Mouse (Mus musculus) adrenal gland, adult 2 months (tissue): ENCODE data around the gene Fstl4. TPM values are rescaled to one million over a fixed set of nuclear protein-coding genes. Genes with fewer than 3 reads are reported as not detected.
"Not testable (repeated sequence)": the region's sequence is repeated elsewhere in the genome, so short reads cannot be mapped to it uniquely, and the experiment has no call there.

ENCODE experiments used
- DNase-seq: peaks from one replicate; pipeline ENCODE4 v3.0.0; 2021
- polyA plus RNA-seq: library from polyadenylated mRNA; depleted of rRNA; stranded (reverse); fragments of >200 nt; gene quantifications from 2 replicates; pipeline ENCODE4 v1.2.3, GENCODE M21; 2012
- total RNA-seq, 2 experiments: library from RNA; stranded (reverse); gene quantifications; 2 replicates each; pipeline ENCODE4 v1.2.3; 2021

The Fstl4 gene
- total and polyA plus RNA-seq, 3 experiments = 0.61 to 1.1 (median 0.79) TPM

DNA sequence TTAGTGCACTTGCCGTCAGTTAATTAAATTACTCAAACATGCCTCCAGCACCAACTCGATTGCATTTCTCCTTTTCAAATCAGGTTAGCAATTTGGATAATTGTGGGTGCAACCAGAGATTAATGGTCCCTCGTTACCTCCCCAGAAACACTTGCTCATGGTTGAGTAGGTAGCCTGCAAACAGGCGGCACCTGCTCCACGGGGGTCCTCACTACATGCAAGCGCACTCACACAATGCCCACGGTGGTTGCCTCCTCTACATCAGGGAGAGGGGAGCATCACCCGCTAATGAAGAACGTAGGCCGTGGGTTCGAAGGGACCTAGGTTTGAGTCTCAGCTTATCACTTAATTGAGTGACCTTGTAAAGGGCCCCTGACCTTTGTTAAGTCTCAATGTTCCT is 371.9 kb downstream of the Fstl4 start:
- no peak for DNase-seq

DNA sequence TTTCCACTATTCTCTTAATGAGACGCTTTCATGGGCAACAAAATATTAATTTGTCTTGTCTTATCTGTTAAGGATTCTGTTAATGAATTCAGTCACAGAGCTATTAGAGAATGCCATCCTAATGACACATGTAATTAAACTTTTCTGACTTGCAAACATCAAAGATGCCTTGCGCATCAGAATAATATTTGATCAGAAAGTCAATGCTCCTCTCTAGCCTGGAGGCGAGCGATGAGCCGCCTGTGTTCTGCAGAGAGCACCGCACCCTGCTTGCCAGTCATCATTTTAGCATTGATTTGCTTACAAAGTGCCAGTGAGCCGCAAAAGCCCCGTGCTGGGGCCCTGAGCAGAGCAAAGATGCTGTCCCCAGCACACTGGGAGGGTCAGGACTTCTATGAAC is 372.9 kb downstream of the Fstl4 start:
- DNase-seq = no peak

DNA sequence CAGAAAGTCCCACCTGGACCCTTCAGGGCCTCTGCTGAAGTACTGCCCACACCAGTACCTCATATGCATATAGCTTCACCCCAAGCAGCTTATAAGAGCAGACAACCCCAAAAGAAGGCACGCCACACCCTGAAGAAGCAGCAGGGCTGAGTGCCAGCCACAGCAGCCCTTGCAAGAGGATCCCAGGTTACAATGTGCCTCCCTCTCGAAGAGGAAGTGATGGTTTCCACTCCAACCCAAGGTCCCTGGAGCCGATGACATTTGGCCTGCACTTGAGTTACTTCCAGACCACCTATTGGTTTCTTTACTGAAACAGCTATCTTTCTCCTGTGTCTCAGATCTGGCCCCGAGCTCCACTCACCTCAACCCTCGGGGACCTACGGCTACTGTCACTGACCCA is 373.8 kb downstream of the Fstl4 start:
- DNase-seq = no peak

DNA sequence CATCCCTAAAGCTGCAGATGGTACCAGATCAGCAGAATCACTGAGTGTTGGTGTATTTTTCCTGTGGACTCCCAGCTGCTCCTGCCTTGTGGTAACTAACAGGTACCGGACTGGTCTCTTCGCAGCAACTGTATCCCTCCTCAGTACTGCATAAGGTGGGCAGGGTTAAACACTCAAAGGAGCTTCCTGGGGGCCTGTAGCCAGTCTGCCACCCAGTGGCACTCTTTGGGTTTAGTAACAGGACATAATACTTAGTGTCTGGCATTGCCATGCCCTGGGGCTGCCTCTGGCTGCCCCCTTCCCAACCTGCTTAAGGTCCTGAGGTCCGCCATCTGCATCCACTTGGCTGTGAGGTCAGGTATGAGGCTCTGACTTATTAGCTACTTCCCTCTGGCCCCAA is 375.2 kb downstream of the Fstl4 start:
- no peak for DNase-seq

DNA sequence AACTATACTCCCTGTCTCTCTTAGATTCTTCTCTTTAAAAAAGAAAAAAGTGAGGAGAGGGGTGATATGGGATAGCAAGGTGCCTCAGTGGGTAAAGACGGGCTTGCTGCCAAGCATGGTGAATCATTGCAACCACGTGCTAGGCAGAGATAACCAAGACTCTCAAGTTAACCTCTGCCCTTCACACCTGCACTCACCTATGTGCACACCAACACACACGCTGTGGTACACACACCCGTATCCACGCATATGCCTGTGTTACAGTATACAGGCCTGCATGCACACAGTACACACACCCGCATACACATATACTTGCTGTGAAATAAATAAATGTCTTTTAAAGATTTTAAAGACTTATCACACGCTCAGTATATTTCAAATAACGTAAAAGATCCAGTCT is 375.8 kb downstream of the Fstl4 start:
- DNase-seq = no peak

DNA sequence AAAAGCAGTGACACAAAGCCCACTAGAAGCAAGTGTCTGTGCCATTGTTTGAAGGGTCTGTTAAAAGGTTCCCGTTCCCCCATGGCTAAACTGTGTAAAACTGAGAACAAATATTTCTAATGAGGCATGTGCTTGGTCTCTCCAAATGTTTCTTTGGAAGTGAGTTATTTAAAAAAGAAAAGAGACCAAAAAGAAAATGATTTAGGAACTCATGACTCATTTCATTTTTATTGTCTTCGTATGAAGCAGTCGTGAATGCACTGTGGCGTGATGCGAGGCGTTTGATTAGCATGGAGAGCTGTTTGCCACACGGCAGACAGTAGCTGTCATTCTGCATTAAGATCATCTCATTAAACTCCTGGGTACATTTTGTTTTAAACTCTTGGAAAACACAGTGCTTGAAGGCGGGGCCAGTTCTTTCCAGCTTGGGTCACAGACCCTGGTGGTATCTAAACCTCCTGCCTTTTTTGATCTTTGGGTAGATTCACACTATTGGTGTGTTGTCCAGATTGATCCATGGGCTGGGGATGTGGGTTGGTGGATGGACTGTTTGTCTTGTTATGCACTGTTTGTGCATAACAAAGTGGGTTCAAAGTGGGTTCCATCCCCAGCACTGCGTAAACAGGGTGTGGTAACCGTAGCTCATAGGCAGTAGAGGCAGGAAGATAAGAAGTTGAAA is 376.4 kb downstream of the Fstl4 start:
- DNase-seq = no peak

DNA sequence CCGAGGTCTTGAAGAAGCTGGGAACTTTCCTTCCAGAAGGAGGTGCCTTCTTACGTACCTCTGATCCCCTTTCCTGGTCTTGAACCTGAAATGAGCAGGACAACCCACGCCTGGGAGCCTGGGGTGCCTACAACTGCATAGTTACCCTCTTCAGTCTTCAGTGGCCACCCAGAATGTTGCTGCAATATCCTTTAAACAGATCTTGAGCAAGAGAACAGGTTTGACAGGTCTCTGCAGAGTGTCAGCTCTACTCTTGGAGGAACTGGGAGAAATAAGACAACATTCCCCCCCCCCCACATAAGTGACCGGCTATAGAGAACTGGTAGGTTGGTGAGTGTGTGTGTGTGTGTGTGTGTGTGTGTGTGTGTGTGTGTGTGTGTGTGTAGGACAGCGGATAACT is 379.1 kb downstream of the Fstl4 start:
- no peak for DNase-seq

DNA sequence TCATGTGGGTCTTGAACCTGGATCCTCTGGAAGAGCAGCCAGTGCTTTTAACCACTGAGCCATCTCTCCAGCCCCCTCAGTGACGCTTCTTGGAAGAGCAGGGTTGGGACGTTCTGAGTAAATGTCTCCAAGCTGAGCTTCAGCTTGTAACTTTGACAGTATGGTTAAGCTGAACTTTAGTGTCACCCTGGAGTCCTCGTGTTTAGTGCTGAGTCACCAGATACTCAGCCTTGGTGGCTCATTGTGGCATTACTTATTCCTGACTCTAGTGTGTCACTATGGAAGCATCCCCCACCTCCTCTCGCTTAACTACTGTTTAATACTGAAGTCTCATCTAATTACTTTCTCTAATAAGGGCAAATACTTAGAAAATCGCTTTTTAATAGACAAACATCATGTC is 380.1 kb downstream of the Fstl4 start:
- peak; percentile 68 for DNase-seq

DNA sequence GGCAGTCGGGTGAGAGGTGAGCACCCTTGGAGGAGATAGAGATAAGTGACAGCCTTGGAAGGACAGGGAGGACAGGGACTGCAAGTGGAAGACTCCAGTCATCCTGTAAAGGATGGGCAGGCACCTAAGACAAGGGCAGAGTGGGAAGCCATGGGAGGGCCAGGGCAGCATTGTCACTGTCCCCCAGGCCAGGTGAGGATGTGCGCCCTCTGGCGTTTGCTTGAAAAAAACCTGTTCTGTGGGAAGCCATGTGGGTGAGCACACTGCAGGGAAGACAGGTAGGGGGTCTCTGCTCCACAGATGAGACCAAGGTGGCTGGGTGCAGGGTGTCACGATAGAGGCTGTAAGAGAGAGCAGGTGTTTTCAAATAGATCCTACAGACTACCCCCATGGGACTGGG is 381.9 kb downstream of the Fstl4 start:
- DNase-seq = peak; percentile 40

DNA sequence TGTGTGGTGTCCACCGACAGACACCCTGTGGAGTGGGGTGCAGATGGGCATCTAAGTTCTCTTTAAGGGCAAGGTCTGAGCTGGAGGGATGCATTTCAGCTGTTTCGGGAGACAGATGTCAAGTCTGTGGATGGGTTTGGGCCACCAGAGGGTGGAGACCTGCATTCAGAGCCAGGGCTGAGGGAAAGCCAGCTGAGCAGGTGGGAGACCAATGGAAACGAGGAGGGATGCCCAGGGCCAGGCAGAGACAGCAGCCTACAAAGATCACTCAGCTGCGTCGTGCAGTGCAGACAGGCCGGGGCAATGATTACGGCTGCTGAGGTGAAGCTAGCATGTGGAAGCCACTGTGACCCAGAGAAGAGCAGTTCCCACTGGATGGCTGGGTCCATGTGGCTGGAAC is 392.0 kb downstream of the Fstl4 start:
- DNase-seq = no peak

DNA sequence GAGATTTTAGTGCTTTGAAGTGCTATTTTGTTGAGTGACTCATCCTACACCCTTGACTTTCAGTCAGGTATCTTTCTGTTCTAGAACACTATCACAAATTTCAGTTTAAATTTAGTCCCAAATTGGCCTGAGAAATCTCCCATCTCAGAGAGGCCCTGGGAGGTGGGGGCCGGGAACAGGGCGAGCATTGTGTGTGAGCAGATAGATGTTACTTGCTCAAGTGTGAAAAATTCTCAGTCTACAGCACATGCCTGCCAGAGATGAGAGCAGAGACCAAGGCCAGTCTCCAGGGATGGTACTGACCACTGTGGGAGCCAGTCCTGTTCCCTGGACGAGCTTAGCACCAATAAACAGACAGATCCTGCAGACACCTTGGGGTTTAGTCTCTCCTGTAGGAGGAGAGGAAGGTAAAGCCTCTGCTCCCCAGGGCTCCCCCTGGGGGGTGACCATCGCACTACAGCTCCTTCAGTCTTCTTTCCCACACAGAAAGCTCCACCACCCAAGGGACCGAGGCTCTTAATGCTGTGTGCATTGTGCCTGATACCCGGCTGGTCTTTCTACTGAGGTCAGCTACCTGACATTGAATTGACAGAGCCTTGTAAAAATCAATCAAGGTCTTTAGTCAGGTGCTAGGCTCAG is 393.3 kb downstream of the Fstl4 start:
- DNase-seq = no peak

DNA sequence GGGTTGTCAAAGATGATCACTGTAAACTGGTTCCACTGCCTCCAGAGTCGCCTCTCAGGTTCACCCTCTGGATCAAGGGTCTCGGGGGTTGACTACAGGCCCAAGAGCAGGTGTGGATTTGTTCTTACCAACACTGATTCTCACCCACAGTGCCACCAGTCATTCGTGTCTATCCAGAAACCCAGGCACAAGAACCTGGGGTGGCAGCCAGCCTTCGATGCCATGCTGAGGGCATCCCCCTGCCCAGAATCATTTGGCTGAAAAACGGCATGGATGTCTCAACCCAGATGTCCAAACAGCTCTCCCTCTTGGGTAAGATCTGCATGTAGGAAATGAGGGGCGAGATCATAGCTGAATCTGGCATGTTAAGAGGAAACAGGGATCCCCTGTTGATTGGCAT is 398.0 kb downstream of the Fstl4 start:
- no peak for DNase-seq

DNA sequence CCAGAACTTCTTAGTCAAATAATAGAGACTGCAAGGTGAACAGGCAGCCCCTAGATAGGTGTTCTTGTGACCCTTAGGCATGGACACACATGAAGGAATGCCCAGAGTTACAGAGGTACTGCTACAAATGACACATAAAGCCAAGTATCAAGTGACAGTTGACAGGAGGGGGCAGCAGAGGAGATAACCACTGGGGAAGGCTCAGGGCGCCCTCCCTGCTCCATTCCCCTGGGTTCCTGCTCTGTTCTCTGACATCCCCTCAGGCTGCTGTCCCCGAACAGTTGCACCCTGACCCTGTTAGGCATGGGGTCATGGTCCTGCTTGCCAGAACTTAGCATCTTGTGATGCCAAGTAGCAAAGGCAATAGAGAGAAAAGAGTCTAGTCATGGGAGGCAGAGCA is 402.0 kb downstream of the Fstl4 start:
- DNase-seq = no peak

DNA sequence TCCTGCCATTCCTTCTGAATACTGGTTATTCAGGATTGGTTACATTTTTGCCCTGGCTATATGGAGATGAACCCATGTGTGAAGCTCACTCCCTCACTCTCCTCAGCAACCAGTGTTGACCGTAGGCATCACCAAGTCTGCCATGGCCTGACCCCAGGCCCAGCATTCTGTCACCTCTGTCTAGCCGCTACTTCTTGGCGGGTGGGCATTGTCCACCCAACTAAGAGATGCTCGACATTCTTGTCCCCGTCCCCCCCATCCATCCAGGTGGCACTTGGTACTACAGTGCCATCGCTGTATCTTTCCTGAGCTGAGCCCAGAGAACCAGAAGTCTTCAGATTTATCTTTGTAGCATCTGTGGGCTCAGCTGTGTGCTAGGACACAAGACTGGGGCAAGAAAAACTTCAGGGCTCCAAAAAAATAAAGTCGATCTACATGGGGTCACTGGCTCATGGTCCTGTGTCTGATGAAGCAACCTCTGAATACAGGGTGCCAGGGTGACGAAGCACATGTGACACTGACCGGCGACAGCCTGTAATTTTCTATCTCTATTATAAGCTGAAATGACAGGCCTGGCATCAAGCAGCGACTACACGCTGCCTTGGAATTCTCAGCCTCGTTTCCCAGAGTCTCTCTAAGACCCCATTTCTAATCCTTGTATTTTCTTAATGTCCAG is 417.9 kb downstream of the Fstl4 start:
- no peak for DNase-seq

DNA sequence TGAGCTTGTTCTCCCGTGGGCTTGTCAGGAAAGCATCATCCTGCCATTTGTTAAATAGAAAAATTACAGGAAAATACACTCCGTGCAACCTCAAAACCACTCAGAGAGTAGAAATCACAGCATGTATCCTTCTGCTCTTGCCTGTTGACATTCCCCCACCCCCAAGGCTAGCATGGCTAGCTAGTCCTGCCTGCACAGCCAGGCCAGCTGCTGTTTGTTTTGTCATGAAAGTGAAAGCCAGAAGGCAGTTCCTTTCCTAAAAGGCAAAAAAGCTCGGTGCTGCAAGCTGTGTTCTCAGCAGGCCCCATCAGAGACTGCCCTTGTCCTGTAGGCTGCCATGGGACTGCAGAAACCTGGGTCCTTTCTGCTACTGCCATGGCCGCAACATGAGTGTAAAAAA is 418.4 kb downstream of the Fstl4 start:
- DNase-seq = no peak

DNA sequence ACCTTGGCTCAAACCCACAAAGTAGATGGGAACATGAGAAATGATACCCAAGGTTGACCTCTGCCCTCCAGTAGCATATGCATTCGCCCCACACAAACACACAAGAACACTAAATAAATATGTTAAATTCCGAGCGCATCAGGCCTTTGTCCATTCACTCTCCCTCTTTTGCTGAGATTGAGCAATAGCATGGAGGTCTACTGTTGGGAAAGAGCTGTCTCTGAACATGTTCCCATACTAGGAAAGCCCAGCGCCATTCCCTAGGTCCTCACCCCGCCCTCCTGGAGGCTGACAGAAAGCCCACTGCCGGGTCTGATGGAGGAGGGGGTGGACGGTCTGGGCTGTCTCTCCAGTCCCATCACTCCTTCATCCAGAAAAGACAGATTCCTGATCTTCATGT is 419.6 kb downstream of the Fstl4 start:
- no peak for DNase-seq

DNA sequence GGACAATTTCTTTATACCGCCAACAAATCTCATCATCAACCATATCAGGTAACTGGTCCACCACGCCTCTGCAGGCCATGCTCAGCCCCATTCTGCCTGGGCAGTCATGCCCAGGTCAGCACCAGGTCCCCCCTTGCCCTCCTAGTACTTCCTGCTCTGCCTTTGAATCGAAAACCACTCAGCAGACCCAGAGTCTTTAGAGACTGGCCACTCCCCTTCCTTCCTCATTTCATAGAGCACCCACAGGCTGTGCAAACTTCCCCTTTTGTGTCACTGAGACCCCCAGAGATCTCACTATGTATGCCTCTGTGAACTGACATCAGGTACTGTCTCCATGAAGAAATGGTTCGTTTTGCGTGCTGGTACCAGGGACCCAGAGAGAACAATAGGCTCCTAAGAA is 420.3 kb downstream of the Fstl4 start:
- DNase-seq = no peak

DNA sequence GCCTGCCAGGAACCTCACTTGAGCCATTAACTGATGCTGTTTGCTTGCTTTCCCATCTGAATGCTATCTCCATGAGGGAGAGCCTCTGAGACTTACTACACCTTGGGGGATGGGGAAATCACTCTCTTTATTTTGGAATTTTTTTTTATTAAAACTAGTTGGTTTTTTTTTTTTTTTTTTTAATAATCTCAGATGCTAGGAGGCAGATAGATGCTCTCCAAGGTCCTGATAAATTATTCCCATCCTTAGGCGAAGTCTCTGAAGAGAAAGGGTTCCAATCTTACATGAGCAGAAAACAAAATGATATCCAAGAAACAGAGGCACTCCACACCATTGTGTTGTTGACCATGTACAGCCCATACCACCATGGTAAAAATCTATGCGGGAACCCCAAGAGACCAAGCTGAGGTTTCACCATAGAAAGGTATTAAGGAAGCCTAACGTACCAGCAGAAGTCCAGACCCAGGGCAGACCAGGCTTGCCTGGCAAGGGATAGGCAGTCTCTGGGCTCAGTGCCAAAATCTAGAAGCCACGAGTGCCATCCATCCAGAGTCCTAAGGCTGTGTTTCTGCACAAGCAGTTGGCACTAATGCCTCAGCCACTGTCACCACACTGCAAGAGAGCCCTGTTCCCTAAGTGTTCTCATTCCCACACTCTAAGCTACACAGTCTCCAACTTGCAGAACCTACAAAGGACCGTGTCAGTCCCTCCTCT is 423.1 kb downstream of the Fstl4 start:
- DNase-seq = peak; percentile 18

DNA sequence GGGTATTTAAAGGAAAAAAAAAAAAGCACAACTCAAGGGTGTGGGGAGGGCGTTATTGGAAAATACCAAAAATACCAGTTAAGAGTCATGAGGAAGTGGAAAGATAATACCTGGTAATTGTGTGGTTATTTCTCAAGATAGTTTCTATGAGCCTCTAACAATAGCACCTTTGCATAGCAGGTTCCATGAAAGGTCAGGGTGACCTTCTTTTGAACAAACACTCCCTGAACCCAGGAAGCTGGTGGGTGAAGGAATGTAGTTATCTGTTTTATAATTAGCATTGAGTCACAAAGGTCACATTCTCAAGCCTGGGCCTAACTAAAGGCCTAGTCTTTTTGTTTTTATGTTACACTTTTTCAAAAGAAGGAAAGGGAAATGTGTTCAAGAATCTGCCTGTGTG is 432.1 kb downstream of the Fstl4 start:
- DNase-seq = not testable (repeated sequence)

DNA sequence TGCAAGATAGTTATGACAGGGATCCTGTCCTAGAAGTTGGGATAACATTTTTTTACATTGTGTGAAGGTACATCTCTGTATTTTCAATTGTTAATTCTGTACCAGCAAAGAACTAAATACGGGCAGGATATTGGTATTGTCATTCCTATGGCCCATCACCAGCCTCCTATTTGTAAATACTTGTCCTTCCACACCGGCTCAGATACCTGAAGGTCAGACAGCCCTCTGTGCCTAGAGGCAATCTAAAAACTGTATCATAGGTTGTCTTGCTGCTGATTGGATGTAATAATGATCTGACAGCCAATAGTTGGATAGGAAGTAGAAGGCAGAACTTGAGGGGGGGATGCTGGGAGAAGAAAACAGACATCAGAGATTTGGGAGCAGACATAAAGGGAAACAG is 432.7 kb downstream of the Fstl4 start:
- no peak for DNase-seq

DNA sequence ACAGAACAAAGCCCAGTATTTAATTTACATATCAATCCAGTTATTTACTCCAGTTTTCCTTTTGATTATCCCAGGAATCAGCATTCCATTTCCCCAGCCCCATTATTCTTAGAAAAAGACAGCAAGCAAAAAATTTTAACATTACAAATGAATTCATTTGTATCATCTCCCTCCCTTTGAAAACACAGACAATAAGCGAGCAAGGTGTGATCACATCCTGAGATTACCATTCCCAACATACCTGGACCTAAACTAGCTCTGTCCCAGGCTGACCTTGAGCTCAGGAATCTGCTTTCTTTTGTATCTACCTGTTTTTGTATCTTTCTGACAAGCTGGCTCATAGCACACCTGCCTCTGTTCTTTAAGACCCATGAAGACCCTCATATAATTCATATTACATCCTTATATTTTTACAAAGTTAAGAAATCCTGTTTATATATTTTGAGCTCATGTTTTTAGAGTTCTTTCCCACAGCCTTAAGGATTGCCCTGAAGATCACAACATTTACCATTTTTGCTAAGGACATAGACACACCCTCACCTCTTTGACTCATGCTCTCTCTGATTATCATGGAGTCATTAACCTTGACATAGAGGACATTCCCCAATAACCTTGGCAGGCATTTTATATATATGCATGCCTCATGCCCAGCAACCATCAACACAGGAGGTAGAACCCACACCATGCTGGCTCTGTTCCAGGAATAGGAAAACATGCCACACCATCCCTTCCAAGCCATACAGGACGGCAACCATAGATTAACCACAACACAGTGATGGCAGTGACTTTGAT is 438.2 kb downstream of the Fstl4 start:
- no peak for DNase-seq

DNA sequence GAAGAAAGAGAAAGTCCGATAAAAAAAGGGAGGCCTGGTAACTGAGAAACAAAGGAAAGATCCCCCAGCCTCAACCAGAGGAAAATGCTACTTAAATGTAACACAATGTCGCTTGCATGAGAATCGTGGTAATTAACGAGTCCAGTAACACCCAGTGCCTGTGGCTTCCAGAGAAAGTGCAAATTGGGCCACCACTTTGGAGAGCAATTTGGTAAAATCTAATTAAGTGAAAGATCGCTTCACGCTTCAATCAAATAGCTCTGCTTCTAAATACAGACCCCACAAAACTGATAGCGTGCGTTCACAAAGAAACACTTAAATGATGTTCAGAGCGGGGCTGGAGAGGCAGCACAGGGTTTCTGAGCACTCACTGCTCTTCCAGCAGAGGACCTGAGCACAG is 446.4 kb downstream of the Fstl4 start:
- no peak for DNase-seq
